Mouse (Mus musculus): Measurements from ENCODE around the gene Selenom. TPM values are rescaled to one million over a fixed set of nuclear protein-coding genes. Genes with fewer than 3 reads are reported as not detected.
A peak's percentile ranks its signal among the peaks of the same experiment; 100 is the strongest.

Gene Selenom
- polyA plus RNA-seq, 1 experiment from 2014 or later = 151 TPM

- 83% methylated on average over 4 of the region's 4 CpGs for WGBS
- ATAC-seq (ENCODE audit: insufficient number of reproducible peaks, insufficient read depth, low FRiP score, low read depth) = no peak
- no peaks in the 10 kb centered on the region for H3K9me3 ChIP-seq (ENCODE audit: control insufficient read depth, low read length)
- peak overlapping the region; percentile 84 for H3K4me2 ChIP-seq (ENCODE audit: low read length)
- H3K27me3 ChIP-seq (ENCODE audit: control insufficient read depth, insufficient read depth, low read length) = no peaks in the 10 kb centered on the region
- H3K9ac ChIP-seq (ENCODE audit: low read length) = peak overlapping the region; percentile 78
- peak overlapping the region in 1 of 2 experiments; percentile 47; a peak in 3 of 4 replicates for H3K4me3 ChIP-seq (ENCODE audit: control insufficient read depth in 1 of 2, insufficient read depth in 1 of 2, low read depth in 1 of 2, low read length in 2 of 2)
- peak overlapping the region in 1 of 2 experiments; percentile 60; a peak in 1 of 4 replicates for H3K27ac ChIP-seq (replicated peaks in 1 of 2; ENCODE audit: control insufficient read depth in 1 of 2, insufficient read depth in 1 of 2, low read depth in 2 of 2, low read length in 2 of 2)
- peaks cover 18% of the 10 kb centered on the region for H3K36me3 ChIP-seq (ENCODE audit: control insufficient read depth, insufficient read depth, low read length)
- H3K4me1 ChIP-seq (ENCODE audit: control insufficient read depth in 2 of 2, insufficient read depth in 2 of 2, low read length in 2 of 2) = peaks cover 12 to 39% of the 10 kb centered on the region in 2 experiments
Measured at GRCm38 (mm10) chr11:3515637-3516036, 1.2 kb downstream of the Selenom start.

GRCm38 (mm10) chr11:3516121-3516520 is 1.6 kb downstream of the Selenom start:
- no peaks in the 10 kb centered on the region for H3K9me3 ChIP-seq (ENCODE audit: control insufficient read depth, low read length)
- no peak overlapping the region for H3K4me3 ChIP-seq (ENCODE audit: control insufficient read depth in 1 of 2, insufficient read depth in 1 of 2, low read depth in 1 of 2, low read length in 2 of 2)
- peaks cover 23% of the 10 kb centered on the region for H3K36me3 ChIP-seq (ENCODE audit: control insufficient read depth, insufficient read depth, low read length)
- 78% methylated on average over 5 of the region's 5 CpGs for WGBS
- H3K9ac ChIP-seq (ENCODE audit: low read length) = no peak overlapping the region; the same call in 1 of the 2 replicates
- H3K4me2 ChIP-seq (ENCODE audit: low read length) = peak overlapping the region; percentile 84
- ATAC-seq (ENCODE audit: insufficient number of reproducible peaks, insufficient read depth, low FRiP score, low read depth) = no peak
- peaks cover 12 to 39% of the 10 kb centered on the region in 2 experiments for H3K4me1 ChIP-seq (ENCODE audit: control insufficient read depth in 2 of 2, insufficient read depth in 2 of 2, low read length in 2 of 2)
- H3K27ac ChIP-seq (replicated peaks in 1 of 2; ENCODE audit: control insufficient read depth in 1 of 2, insufficient read depth in 1 of 2, low read depth in 2 of 2, low read length in 2 of 2) = no peak overlapping the region
- no peaks in the 10 kb centered on the region for H3K27me3 ChIP-seq (ENCODE audit: control insufficient read depth, insufficient read depth, low read length)

GRCm38 (mm10) chr11:3516859-3517845 is 2.7 kb downstream of the Selenom start:
- peak overlapping the region; percentile 75 for H3K4me2 ChIP-seq (ENCODE audit: low read length)
- peak overlapping the region; percentile 63 for H3K9ac ChIP-seq (ENCODE audit: low read length)
- no peaks in the 10 kb centered on the region for H3K27me3 ChIP-seq (ENCODE audit: control insufficient read depth, insufficient read depth, low read length)
- H3K36me3 ChIP-seq (ENCODE audit: control insufficient read depth, insufficient read depth, low read length) = peaks cover 33% of the 10 kb centered on the region
- H3K4me3 ChIP-seq (ENCODE audit: control insufficient read depth in 1 of 2, insufficient read depth in 1 of 2, low read depth in 1 of 2, low read length in 2 of 2) = peak overlapping the region; percentile 30 to 33
- H3K27ac ChIP-seq (replicated peaks in 1 of 2; ENCODE audit: control insufficient read depth in 1 of 2, insufficient read depth in 1 of 2, low read depth in 2 of 2, low read length in 2 of 2) = no peak overlapping the region
- WGBS = 2% methylated on average over 50 of the region's 50 CpGs
- peaks cover 12 to 39% of the 10 kb centered on the region in 2 experiments for H3K4me1 ChIP-seq (ENCODE audit: control insufficient read depth in 2 of 2, insufficient read depth in 2 of 2, low read length in 2 of 2)
- peak; percentile 24; the same call in 1 of the 2 replicates for ATAC-seq (ENCODE audit: insufficient number of reproducible peaks, insufficient read depth, low FRiP score, low read depth)
- H3K9me3 ChIP-seq (ENCODE audit: control insufficient read depth, low read length) = no peaks in the 10 kb centered on the region

GRCm38 (mm10) chr11:3517846-3518732 is 3.6 kb downstream of the Selenom start:
- peak overlapping the region in 1 of 2 experiments; percentile 33; a peak in 1 of 4 replicates for H3K4me3 ChIP-seq (ENCODE audit: control insufficient read depth in 1 of 2, insufficient read depth in 1 of 2, low read depth in 1 of 2, low read length in 2 of 2)
- 48% methylated on average over 13 of the region's 13 CpGs for WGBS

GRCm38 (mm10) chr11:3519051-3519726 is 4.7 kb downstream of the Selenom start:
- H3K9me3 ChIP-seq (ENCODE audit: control insufficient read depth, low read length) = no peaks in the 10 kb centered on the region
- H3K36me3 ChIP-seq (ENCODE audit: control insufficient read depth, insufficient read depth, low read length) = peaks cover 54% of the 10 kb centered on the region
- H3K4me2 ChIP-seq (ENCODE audit: low read length) = no peak overlapping the region
- H3K27me3 ChIP-seq (ENCODE audit: control insufficient read depth, insufficient read depth, low read length) = no peaks in the 10 kb centered on the region
- no peak overlapping the region for H3K4me3 ChIP-seq (ENCODE audit: control insufficient read depth in 1 of 2, insufficient read depth in 1 of 2, low read depth in 1 of 2, low read length in 2 of 2)
- no peak overlapping the region for H3K27ac ChIP-seq (replicated peaks in 1 of 2; ENCODE audit: control insufficient read depth in 1 of 2, insufficient read depth in 1 of 2, low read depth in 2 of 2, low read length in 2 of 2)
- ATAC-seq (ENCODE audit: insufficient number of reproducible peaks, insufficient read depth, low FRiP score, low read depth) = no peak
- WGBS = 68% methylated on average over 4 of the region's 4 CpGs
- no peak overlapping the region for H3K9ac ChIP-seq (ENCODE audit: low read length)
- H3K4me1 ChIP-seq (ENCODE audit: control insufficient read depth in 2 of 2, insufficient read depth in 2 of 2, low read length in 2 of 2) = peaks cover 12 to 36% of the 10 kb centered on the region in 2 experiments

More at GRCm38 (mm10) chr11:3517846-3518732, 3.6 kb downstream of the Selenom start:
- Histone ChIP-seq H3K9me3 (ENCODE audit: control insufficient read depth, low read length) (no peaks in the 10 kb centered on the region), H3K4me1 (ENCODE audit: control insufficient read depth in 2 of 2, insufficient read depth in 2 of 2, low read length in 2 of 2) (peaks cover 12 to 39% of the 10 kb centered on the region in 2 experiments), H3K27ac (replicated peaks in 1 of 2; ENCODE audit: control insufficient read depth in 1 of 2, insufficient read depth in 1 of 2, low read depth in 2 of 2, low read length in 2 of 2) (no peak overlapping the region), H3K9ac (ENCODE audit: low read length) (peak overlapping the region; percentile 63), H3K27me3 (ENCODE audit: control insufficient read depth, insufficient read depth, low read length) (no peaks in the 10 kb centered on the region), H3K4me2 (ENCODE audit: low read length) (peak overlapping the region; percentile 75), H3K36me3 (ENCODE audit: control insufficient read depth, insufficient read depth, low read length) (peaks cover 43% of the 10 kb centered on the region)
- 0 out of 2 replicates have a peak, but pooled peaks have one; percentile 2 for ATAC-seq (ENCODE audit: insufficient number of reproducible peaks, insufficient read depth, low FRiP score, low read depth)

GRCm38 (mm10) chr11:3519756-3520398 is 5.4 kb downstream of the Selenom start:
- 55% methylated on average over 11 of the region's 11 CpGs for WGBS
- no peak overlapping the region for H3K4me3 ChIP-seq (ENCODE audit: control insufficient read depth in 1 of 2, insufficient read depth in 1 of 2, low read depth in 1 of 2, low read length in 2 of 2)
- H3K36me3 ChIP-seq (ENCODE audit: control insufficient read depth, insufficient read depth, low read length) = peaks cover 61% of the 10 kb centered on the region
- H3K9me3 ChIP-seq (ENCODE audit: control insufficient read depth, low read length) = no peaks in the 10 kb centered on the region
- no peak overlapping the region for H3K4me2 ChIP-seq (ENCODE audit: low read length)
- ATAC-seq (ENCODE audit: insufficient number of reproducible peaks, insufficient read depth, low FRiP score, low read depth) = no peak
- peaks cover 12 to 34% of the 10 kb centered on the region in 2 experiments for H3K4me1 ChIP-seq (ENCODE audit: control insufficient read depth in 2 of 2, insufficient read depth in 2 of 2, low read length in 2 of 2)
- H3K27me3 ChIP-seq (ENCODE audit: control insufficient read depth, insufficient read depth, low read length) = no peaks in the 10 kb centered on the region
- H3K27ac ChIP-seq (replicated peaks in 1 of 2; ENCODE audit: control insufficient read depth in 1 of 2, insufficient read depth in 1 of 2, low read depth in 2 of 2, low read length in 2 of 2) = 0 out of 4 replicates have a peak overlapping the region, but pooled peaks of 1 of the 2 experiments have one; percentile 33
- H3K9ac ChIP-seq (ENCODE audit: low read length) = no peak overlapping the region

All from heart, embryonic 14.5 days (tissue).